Mouse (Mus musculus) hindbrain, postnatal 0 days (tissue): ENCODE data around the gene Rprd1b. TPM values are rescaled to one million over a fixed set of nuclear protein-coding genes. Genes with fewer than 3 reads are reported as not detected.
A peak's percentile ranks its signal among the peaks of the same experiment; 100 is the strongest.

ENCODE experiments used
- ATAC-seq: fragments of 200-750 bp; cut with Nextera tagmentation; 2 replicates; pipeline ENCODE4 v1.8.0; 2017; ENCODE audit warnings: mild to moderate bottlenecking, moderate TSS enrichment, moderate library complexity
- DNase-seq: peaks from one replicate; pipeline ENCODE4 v3.0.0-alpha.2; 2015; ENCODE audit warnings: low spot score
- H3K27ac ChIP-seq: fragments of 300-500 bp; sonication (generic); 2 replicates; pipeline ENCODE4 v1.5.1; 2014; ENCODE audit warnings: mild to moderate bottlenecking
- H3K27me3 ChIP-seq: fragments of 300-500 bp; sonication (generic); 2 replicates; pipeline ENCODE4 v1.6.1; 2014; ENCODE audit warnings: low read length, mixed read lengths; ENCODE audit not compliant: insufficient read depth
- H3K36me3 ChIP-seq: fragments of 300-500 bp; sonication (generic); 2 replicates; pipeline ENCODE4 v1.6.1; 2014; ENCODE audit warnings: low read length, mixed read lengths; ENCODE audit not compliant: insufficient read depth
- H3K4me1 ChIP-seq: fragments of 300-500 bp; sonication (generic); 2 replicates; pipeline ENCODE4 v1.6.1; 2014; ENCODE audit warnings: antibody characterized with exemption, low read length, mixed read lengths; ENCODE audit not compliant: insufficient read depth
- H3K4me2 ChIP-seq: fragments of 300-500 bp; sonication (generic); 2 replicates; pipeline ENCODE4 v1.6.1; 2014; ENCODE audit warnings: low read depth, mild to moderate bottlenecking, low read length, moderate library complexity, mixed read lengths
- H3K4me3 ChIP-seq: fragments of 300-500 bp; sonication (generic); 2 replicates; pipeline ENCODE4 v1.5.1; 2014; ENCODE audit warnings: low read length
- H3K9ac ChIP-seq: fragments of 300-500 bp; sonication (generic); replicated peaks from 2 replicates; pipeline ENCODE4 v1.6.1; 2014; ENCODE audit warnings: mild to moderate bottlenecking, low read length, moderate library complexity, mixed read lengths
- H3K9me3 ChIP-seq: fragments of 300-500 bp; sonication (generic); 2 replicates; pipeline ENCODE4 v1.6.1; 2016; ENCODE audit warnings: low read length, mixed read lengths
- CTCF ChIP-seq: IDR thresholded peaks from 2 replicates; pipeline ENCODE4 v1.5.1; 2016; ENCODE audit warnings: antibody characterized with exemption, control low read depth, low read depth
- WGBS: fragments of 180-500 bp; shearing (Covaris S2); extraction: QIAGEN DNeasy Blood & Tissue Kit; methylation state at CpG from one replicate; pipeline ENCODE4 v1.1.7; 2014; 5-methylcytosine and 5-hydroxymethylcytosine counted together
- polyA plus RNA-seq: library from polyadenylated mRNA; unstranded; fragments of >200 nt; fragmentation: Nextera tagmentation; extraction: Ambion mirVana; gene quantifications from 2 replicates; pipeline ENCODE4 v1.2.1, GENCODE M21; 2015
- total RNA-seq: library from RNA; depleted of rRNA; stranded (reverse); fragments of >200 nt; gene quantifications from 2 replicates; pipeline ENCODE4 v1.2.3, GENCODE M21; 2014

Rprd1b gene
- total and polyA plus RNA-seq, 2 experiments from 2014 or later, result 19.8 to 31.3 TPM

- no peak for DNase-seq
- Histone ChIP-seq H3K4me3 (no peak overlapping the region), H3K27ac (no peak overlapping the region), H3K4me1 (no peaks in the 10 kb centered on the region), H3K9ac (no peak overlapping the region), H3K4me2 (no peak overlapping the region), H3K36me3 (no peaks in the 10 kb centered on the region), H3K9me3 (no peaks in the 10 kb centered on the region), H3K27me3 (no peaks in the 10 kb centered on the region)
- WGBS, result 90% methylated on average over 3 of the region's 3 CpGs
- no peak for TF ChIP-seq CTCF
- ATAC-seq, result no peak
Measured at GRCm38 (mm10) chr2:158115838-158116453, 87.6 kb downstream of the Rprd1b start.

- Histone ChIP-seq H3K4me3 (no peak overlapping the region), H3K27ac (no peak overlapping the region), H3K4me1 (0 out of 2 replicates have a peak, but pooled peaks cover 2% of the 10 kb centered on the region), H3K4me2 (no peak overlapping the region), H3K9me3 (no peaks in the 10 kb centered on the region), H3K36me3 (no peaks in the 10 kb centered on the region), H3K9ac (no peak overlapping the region), H3K27me3 (no peaks in the 10 kb centered on the region)
- 74% methylated on average over 6 of the region's 6 CpGs for WGBS
- DNase-seq (no peak), ATAC-seq (no peak)
- TF ChIP-seq CTCF, result no peak
Measured at GRCm38 (mm10) chr2:158116653-158117052, 88.4 kb downstream of the Rprd1b start.

- H3K9ac ChIP-seq, result no peak overlapping the region
- H3K27me3 ChIP-seq, result no peaks in the 10 kb centered on the region
- H3K27ac ChIP-seq, result no peak overlapping the region
- no peak overlapping the region for H3K4me3 ChIP-seq
- H3K9me3 ChIP-seq, result no peaks in the 10 kb centered on the region
- 0 out of 2 replicates have a peak, but pooled peaks cover 11% of the 10 kb centered on the region for H3K4me1 ChIP-seq
- TF ChIP-seq CTCF, result no peak
- 87% methylated on average over 4 of the region's 4 CpGs for WGBS
- DNase-seq, result no peak
- H3K36me3 ChIP-seq, result no peaks in the 10 kb centered on the region
- no peak overlapping the region for H3K4me2 ChIP-seq
- ATAC-seq, result no peak
Measured at GRCm38 (mm10) chr2:158119145-158119544, 90.8 kb downstream of the Rprd1b start.

- 81% methylated on average over 8 of the region's 8 CpGs for WGBS
- Histone ChIP-seq H3K4me3 (no peak overlapping the region), H3K4me1 (0 out of 2 replicates have a peak, but pooled peaks cover 11% of the 10 kb centered on the region), H3K27me3 (no peaks in the 10 kb centered on the region), H3K9ac (no peak overlapping the region), H3K4me2 (no peak overlapping the region), H3K27ac (no peak overlapping the region), H3K9me3 (no peaks in the 10 kb centered on the region), H3K36me3 (no peaks in the 10 kb centered on the region)
- no peak for DNase-seq
- no peak for TF ChIP-seq CTCF
- ATAC-seq, result no peak
Measured at GRCm38 (mm10) chr2:158120211-158120610, 91.9 kb downstream of the Rprd1b start.

GRCm38 (mm10) chr2:158120868-158121267 is 92.6 kb downstream of the Rprd1b start:
- ATAC-seq, result no peak

GRCm38 (mm10) chr2:158121645-158122326 is 93.5 kb downstream of the Rprd1b start:
- Histone ChIP-seq H3K4me1 (0 out of 2 replicates have a peak, but pooled peaks cover 11% of the 10 kb centered on the region), H3K4me3 (no peak overlapping the region), H3K27me3 (no peaks in the 10 kb centered on the region), H3K4me2 (no peak overlapping the region), H3K36me3 (no peaks in the 10 kb centered on the region), H3K27ac (no peak overlapping the region), H3K9ac (no peak overlapping the region), H3K9me3 (no peaks in the 10 kb centered on the region)
- DNase-seq, result peak; percentile 66
- TF ChIP-seq CTCF, result no peak
- WGBS, result 37% methylated on average over 12 of the region's 12 CpGs
- ATAC-seq, result peak; percentile 62; the same call in 1 of the 2 replicates

More at GRCm38 (mm10) chr2:158120868-158121267, 92.6 kb downstream of the Rprd1b start:
- Histone ChIP-seq H3K36me3 (no peaks in the 10 kb centered on the region), H3K4me2 (no peak overlapping the region), H3K27ac (no peak overlapping the region), H3K9me3 (no peaks in the 10 kb centered on the region), H3K4me1 (0 out of 2 replicates have a peak, but pooled peaks cover 11% of the 10 kb centered on the region), H3K4me3 (no peak overlapping the region), H3K27me3 (no peaks in the 10 kb centered on the region), H3K9ac (no peak overlapping the region)
- DNase-seq, result no peak
- 63% methylated on average over 3 of the region's 3 CpGs for WGBS
- TF ChIP-seq CTCF, result no peak

- Histone ChIP-seq H3K9me3 (no peaks in the 10 kb centered on the region), H3K36me3 (no peaks in the 10 kb centered on the region), H3K4me3 (no peak overlapping the region), H3K4me1 (0 out of 2 replicates have a peak, but pooled peaks cover 11% of the 10 kb centered on the region), H3K27ac (no peak overlapping the region), H3K27me3 (no peaks in the 10 kb centered on the region), H3K9ac (no peak overlapping the region), H3K4me2 (no peak overlapping the region)
- DNase-seq, result no peak
- no peak for TF ChIP-seq CTCF
- ATAC-seq, result no peak
- 54% methylated on average over 6 of the region's 6 CpGs for WGBS
Measured at GRCm38 (mm10) chr2:158122814-158123213, 94.5 kb downstream of the Rprd1b start.
